Mouse (Mus musculus) lung, postnatal 14 days (tissue): ENCODE measurements around the gene Cdk17.

Experiments used
- DNase-seq: peaks from one replicate; pipeline ENCODE4 v3.0.0; 2021

Cdk17 gene

DNA sequence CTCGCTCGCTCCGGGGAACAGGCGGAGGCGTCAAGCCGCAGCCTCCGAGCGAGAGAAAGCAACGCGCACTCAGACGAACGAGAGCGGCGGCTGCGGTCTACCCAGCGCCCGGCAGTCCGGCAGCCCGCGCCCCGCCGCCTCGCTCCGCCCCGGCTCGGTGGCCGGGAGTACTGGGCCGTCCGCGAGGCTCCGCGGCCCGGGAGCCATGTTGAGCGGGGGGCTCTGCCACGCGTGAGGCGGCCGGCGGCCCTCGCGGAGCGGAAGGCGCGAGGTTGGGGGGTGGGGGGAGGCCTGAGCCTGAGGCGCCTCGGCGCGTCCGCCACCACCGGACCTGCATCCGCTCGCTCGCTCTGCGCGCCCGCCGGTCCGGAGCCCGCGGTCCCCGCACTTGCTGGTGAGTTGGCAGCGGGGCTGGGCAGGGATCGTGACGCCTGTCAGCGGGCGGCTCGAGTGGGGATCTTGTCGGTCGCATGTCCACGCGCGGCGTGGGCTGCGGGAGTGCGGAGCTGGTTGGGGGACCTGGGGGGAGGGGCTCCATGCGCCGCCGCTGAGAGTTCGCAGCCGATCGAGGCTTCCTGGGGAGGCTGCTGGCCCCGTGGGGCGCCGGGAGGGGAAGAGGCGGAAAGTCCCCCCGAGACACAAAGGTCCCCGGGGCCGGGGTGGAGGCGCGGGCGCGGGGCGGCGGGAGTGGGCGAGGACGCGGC is at the start of gene Cdk17:
Gene Cdk17 (plus strand): TSS at position 69 of the 704 bp plus-strand sequence.
- peak; percentile 68 for DNase-seq

DNA sequence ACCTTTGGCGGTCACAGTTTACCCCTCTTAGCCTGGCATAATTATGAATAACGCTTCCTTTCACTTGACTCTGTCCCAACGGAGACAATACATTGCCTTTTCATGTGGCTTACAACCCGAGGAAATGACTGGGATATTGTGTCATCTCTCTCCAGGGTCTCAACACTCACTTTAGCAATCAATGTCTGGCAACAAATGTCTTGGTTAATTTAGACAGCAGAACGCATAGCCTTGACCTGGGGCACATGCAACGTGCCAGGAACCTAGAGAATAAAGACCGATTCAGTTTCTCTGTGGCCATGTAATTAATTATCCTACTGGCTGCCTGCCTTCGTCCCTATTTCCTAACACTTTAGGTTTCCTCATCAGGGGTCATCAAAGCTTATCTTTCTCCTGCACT is 49.3 kb upstream of the Cdk17 start:
- no peak for DNase-seq

DNA sequence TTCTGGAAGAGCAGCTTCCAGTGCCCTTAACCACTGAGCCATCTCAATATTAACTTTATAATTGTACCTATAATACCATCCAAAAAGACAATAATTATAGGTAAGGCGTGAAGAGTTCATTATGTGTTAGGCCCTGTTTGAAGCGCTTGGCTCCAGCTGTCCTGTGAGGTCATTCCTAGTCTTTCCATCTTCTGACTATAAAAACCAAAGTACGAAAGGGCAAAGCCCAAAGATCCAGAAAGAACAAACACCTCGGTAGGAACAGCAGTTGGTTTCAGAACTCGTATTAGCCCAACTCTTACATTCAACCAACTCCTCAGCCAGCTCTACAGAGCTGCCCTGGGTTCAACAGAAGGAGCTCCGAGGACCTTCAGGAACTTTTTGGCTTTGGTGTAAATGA is 48.7 kb upstream of the Cdk17 start:
- no peak for DNase-seq

DNA sequence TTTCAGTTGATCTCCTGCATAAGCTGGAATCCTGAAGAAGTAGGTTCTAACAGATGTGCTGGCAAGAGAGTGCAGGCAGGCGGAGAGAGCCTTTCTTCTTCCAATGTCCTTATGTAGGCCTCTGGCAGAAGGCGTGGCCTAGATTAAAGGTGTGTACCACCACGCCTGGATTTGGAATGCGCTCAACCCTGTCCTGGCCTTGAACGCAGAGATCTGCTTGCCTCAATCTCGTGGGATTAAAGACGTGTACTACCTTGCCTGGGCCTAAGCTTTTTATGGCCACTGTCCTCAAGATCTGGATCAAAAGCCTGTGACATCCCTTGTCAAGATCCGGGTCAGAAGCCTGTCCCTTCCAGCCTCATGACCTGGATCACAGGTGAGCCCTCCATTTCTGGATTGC is 46.7 kb upstream of the Cdk17 start:
- DNase-seq = no peak

DNA sequence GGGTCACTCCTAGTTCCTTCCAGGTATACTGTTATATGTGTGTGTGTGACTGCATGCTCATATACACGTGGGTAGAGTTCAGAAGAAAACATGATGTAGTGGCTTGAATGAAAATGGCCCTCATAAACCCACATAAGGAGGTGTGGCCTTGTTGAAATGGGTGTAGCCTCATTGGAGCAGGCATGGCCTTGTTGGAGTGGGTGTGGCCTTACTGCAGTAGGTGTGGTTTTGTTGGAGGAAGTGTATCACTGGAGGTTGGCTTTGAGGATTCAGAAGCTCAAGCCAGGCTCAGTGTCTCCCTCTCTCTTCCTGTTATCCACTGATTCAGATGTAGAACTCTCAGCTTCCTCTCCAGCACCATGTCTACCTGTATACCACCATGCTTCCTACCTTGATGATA is 45.9 kb upstream of the Cdk17 start:
- DNase-seq = no peak

DNA sequence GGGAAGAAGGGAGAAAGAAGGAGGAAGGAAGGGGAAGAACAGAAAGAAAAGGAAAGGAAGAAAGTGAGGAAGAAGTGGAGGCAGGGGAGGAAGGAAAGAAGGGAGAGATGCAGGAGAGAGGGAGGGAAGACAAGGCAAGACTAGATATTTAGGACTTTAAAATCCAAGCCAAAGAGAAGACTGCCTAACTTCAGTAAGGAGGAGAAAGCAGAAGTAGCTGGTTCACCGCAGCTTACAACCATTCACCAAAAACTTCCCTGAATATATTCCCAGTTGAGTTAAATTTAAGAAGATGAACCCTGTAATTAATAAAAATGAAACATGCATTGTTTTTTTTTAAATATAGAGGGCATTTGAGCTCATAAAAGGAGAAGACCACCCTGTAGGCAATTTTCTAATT is 44.9 kb upstream of the Cdk17 start:
- DNase-seq = no peak

DNA sequence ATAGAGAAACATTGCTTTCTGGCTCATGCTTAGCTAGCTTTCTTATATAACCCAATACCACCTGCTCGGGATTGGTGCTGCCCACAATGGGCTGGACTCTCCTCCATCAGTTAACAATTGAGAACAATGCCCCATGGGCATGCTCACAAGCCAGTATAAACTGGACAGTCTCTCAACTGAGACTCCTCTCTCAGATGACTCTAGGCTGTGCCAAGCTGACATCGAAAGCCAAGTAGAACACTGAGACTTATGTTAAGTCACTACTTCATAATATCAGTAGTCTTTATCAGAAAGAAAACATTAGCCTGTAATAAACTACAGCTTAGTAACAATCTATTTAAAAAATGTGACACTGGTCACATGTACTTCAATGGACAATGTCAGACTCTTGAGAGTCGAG is 44.0 kb upstream of the Cdk17 start:
- DNase-seq = no peak

DNA sequence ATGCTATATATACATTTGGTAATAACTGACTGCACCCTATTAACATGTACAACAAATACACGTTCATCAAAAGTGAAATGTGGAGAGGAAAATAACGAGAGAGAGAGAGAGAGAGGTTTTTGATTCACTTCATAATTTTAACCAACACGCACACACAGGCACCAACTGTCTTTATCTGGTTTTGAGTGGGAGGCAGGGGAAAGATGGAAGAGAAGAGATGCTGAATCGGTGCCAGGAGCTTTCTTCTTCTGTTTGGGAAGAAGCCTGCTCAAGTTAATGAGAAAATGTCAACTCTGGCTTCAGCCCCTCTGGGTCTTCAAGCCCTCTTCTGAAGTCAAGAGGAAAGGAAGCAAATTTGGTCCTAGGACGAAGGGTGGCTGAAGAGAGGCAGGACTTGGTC is 40.9 kb upstream of the Cdk17 start:
- no peak for DNase-seq

DNA sequence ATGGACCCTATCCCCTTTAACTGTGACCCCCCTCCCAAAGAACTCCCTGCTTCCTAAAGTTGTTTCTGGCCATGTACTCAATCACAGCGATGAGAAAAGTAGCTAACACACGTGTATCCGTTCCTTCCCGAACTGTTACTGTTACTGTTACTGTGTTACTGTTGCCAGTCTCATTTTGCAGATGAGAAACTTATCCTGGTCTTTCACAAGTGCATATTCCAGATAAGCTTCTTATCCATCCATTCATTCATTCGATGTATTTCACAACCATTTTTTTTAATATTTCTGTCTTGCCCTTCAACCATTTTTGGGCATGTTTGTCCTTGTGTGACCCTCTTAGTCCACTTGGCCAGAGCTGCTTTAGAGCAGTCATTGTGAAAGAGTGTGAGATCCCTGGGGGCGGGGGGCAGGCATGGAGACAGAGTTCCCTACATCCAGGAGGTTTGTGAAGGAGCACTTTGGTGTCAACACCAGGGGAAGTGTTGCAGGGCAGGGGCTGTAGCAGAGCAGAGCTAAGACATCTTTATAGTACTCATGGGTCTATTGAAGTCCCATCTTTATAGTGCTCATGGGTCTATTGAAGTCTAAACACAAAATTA is 39.3 kb upstream of the Cdk17 start:
- no peak for DNase-seq

DNA sequence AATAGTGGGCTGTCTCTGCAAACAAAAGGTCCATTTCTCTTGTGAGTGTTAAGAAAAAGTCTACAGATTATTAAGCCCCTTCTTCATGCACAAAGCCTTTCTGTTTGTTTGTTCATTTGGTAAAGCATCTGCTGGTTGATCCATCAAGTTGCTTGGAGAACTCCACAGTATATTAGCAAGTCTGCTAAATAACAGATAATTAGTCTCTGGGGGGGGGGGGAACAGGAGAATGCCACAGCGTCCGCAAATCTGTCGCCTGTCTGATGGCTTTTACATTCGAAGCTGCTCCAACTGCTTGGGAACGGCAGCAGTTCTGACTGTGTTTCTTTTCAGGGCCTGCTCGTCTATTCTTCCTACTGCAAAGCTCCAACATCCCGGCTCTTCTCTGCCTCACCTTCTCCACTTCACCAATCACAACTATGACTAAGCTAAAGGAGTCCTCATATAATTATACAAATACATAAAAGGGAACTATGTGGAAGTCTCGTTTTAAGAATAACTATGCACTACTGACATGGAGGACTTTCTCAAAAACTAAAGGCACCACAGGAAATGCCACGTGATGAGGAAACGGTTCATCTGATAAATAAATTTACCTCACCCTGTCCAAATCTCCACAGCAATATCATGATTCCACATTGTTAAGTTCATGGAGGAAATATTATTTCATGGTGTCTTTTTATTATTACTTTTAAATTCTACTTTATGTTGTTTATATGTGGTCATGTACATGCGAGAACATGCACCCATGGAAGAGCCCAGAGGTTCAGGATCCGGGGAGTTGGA is 38.1 kb upstream of the Cdk17 start:
- DNase-seq = no peak

DNA sequence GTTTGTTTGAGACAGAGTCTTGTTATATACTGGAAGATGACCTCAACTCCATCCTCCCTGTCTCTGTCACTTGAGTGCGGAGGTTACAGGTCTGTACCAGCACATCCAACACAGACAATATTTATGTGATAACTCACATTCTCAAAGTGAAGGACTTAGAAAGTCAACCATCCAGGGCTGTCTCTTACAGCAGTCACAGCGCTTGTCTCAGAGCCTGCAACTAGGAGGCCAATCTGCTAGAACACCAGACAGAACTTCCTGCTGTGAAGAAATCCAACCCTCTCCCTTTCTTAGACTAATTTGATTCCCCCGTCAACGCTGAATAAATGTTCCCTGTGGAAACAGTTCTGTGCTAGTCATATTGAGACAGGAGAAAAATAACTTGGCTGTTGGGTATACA is 37.4 kb upstream of the Cdk17 start:
- DNase-seq = no peak

DNA sequence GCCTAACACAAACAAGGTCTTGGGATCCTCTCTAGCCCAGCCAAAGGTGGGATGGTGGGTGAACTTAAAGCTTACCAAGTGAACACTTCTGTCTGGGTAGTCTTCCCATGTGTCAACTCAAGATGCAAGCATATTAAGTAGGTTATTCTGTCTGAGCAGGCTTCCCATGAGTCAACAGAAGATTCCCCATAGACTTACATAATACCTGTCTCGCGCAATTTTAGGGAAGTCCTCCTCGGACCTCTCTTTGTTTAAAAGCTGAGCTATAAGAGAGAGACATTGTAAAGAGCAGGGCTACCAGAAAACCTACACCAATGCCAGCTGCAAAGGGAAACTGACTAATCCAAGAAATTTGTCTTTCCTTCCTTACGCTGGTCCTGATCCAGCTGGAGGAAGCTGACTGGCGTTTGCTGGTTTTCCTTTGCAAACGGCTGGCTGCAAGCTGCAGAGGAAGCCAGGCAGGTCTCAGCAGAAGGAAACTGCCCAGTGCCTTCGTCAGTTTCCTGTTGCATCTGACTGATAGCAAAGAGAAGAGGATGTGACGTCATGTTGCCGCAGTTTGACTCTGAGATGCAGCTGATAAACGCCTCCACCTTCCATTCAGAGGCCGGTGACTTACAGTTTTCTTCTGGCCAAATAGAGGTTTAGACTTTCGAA is 36.6 kb upstream of the Cdk17 start:
- DNase-seq = peak; percentile 74

DNA sequence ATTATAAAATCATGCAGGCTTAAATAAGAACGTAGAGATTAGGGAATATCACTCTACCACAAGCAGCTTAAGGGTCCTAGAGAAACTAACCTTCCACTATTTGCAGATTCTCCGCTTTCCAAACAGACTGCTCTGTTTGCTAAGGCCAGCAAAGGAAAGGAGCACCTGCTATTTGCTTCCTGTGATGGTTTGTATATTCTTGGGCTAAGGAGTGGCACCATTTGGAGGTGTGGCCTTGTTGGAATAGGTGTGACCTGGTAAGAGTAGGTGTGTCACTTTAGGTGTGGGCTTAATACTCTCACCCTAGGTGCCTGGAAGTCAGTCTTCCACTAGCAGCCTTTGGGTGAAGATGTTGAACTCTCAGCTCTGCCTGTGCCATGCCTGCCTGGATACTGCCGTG is 34.6 kb upstream of the Cdk17 start:
- no peak for DNase-seq

DNA sequence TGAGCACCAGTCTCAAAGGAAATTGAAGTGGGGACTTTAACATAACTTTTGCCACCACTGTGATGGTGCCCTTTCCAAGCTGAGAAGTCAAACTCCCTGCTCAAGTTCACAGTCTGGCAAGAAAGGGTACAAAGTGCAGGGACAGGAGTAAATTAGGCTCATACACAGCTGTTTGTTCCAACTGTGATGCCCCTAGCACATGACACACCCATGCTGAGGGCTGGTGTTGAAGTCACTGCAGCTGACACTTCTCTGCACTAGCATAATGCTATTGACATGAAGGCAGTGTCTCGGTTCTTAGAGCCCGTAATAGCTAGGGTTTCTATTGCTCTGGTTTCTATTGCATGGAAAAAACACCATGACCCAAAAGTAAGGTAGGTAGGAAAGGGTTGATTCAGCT is 32.1 kb upstream of the Cdk17 start:
- DNase-seq = no peak

DNA sequence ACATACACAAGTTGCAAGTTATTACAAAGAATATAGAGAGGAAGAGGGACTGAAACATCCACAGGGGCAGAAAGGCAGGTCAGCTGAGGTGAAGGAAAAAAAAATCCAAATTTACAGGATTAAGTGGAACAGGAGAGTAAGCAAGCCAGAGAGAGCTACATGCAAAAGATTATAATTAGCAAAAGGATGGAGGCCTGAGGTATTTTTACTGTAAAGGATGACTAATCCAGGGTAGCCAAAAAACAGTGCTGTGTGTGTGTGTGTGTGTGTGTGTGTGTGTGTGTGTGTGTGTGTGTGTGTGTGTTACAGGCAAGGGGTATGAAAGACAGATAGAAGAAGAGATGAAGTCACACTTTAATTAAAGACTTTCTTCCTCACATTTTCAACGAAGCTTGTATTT is 31.3 kb upstream of the Cdk17 start:
- DNase-seq = no peak

DNA sequence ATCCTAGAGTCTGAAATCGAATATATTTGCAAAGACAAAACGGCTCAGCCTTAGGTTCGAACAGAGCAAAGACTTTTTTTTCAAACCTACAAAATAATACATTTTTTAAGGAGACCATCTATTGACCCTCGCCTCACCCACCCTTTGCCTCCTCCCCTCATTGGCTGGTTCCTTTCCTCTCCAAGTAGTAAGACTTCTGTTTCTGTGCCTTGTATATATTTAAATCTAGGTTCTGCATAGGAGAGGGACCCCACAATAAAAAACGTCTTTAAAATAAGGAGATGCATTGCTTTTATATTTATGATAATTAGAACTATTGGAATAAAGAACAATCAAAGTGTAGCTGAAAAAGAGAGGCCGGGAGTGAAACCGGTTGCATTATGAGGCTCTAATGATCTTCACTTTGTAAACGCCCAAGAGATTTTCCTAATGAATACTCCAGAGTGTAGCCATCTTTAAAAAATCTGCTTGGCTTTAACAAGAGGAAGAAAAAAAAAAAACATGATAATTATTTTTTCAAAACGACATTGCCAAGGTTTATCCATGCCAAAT is 30.7 kb upstream of the Cdk17 start:
- DNase-seq = no peak

DNA sequence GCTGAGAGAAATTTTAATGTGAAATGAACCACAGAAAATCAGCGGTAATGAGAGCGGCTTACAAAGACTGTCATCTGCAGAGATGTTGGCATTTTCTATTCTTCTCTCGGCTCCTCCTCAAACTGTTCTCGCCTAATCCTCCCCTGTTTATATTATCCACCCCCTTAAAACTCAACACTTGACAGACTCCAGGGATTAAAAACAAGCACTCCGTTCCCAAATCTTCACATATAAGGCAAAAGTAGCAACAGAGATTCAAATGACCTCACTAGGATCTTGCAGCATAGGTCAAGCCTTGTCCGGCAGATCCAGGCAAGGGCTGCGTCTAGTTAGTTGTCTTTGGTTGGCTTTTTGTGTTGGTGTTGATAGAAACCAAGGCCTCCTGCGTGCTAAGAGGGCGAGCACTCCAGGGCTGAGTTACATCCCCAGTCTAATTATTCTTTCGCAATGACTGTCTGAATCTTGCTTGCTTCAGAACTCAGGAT is 30.2 kb upstream of the Cdk17 start:
- no peak for DNase-seq

DNA sequence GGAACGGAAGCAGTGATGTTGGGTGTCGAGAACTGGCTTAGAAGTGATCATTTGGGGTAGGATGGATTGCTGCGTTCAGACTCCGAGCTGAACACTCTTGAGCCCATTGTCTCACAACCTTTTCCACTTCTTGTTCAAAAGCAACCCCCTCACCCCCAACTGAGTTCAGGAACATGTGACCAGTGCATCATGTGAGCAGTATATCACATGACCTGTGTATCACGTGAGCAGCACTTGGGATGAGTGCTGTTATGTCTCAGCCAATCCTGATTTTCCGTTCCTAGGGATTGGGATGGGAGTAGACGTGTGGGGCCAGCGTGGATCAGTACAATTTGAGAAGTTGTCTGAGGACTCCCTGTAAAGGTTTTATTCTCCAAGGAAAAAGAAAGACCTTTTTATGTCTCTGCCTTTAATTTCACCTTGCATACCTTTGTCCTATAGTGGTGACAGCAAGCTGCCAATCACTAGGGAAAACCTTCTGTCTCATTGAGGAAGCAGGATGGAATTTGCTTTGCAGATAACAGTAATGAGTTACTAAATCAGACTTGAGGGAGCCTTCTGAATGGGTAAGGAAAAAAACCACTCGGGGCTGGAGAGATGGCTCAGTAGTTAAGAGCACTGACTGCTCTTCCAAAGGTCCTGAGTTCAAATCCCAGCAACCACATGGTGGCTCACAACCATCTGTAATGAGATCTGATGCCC is 28.7 kb upstream of the Cdk17 start:
- DNase-seq = no peak

DNA sequence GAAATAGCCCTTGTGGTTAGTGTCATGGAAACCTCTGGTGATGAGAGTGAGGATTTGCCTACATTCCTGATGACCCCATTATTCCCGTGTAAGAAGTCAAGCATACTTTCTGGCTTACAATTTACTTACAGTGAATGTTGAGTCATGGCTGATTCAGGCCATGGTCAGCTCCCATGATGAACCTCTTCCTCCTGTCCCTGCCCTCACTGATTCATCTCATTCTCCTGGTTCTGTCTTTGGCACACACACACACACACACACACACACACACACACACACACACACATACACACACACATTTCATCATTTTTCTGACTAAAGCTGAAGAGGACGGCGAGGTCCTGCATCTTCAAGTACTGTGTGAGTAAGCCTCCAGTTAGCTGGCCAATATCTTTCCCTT is 21.9 kb upstream of the Cdk17 start:
- no peak for DNase-seq

DNA sequence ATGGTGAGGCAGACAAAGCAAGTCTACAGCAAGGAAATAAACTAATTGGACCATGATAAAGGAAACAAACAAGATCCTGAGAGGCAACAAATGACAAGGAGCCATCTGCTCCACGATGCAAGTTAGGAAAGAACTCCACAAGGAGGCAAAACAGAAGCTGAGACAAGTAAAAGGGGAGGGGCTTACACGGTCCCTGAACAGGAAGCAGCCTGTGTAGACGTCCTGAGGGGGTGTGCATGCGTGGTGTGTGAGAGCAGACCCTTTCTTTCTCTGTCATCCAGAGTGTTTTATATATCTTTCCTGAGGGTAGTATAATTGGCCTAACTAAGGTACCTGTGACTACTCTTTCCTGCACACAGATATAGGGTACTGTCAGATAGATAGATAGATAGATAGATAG is 19.9 kb upstream of the Cdk17 start:
- DNase-seq = no peak

DNA sequence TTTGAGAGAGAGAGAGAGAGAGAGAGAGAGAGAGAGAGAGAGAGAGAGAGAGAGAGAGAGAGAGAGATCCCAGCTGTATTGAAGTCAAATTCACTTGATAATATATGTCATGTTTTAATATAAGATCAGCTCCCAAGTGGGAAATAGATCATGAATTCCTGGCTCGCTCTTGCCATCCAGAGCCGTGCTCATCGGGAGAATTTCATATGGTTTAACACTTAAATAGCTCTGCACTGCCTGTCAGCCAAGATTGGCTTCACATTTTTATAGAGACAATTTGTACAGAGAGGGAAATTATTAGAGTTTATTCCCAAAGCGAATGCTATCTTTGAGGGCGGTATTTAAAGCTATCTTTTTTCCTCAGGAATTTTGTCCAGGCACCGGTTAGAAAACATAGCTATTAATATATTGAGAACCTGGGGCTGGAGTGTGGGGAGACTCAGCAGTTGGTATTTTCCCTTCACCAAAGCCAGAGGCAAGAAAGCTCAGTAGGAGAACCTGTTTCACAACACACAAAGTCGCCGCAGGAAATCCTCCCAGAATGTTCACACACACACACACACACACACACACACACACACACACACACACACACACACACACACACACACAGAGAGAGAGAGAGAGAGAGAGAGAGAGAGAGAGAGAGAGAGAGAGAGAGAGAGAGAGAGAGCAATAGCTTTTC is 17.9 kb upstream of the Cdk17 start:
- DNase-seq = no peak
